ENCODE assay signal across 34 mouse cellular contexts in the genomic region with DNA sequence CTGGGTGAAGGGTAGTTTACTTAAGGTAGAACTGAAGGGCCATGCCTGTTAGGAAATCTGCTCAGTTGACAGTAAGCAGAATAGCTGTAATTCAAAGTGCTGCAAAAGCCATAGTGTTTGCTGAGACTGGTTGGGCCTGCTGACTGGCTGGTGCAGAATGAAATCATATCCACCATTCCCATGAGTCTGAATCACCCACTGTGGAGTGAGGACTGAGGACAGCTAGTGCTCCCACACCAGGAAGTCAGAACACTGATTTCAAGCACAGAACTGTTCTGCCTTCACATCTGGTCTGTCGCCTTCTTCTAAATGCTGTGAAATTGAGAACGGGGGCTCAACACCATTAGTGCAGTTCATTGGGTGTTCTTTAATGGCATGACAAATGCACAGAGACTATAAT. TPM values are rescaled to one million over a fixed set of nuclear protein-coding genes. Genes with fewer than 3 reads are reported as not detected.
"Had no signal": no experiment of that assay in that cellular context is flagged by ENCODE, and none has a peak within 500 bp of the region (broad histone marks: within the 10 kb centered on the region; RNA-seq: fewer than 3 reads in every experiment).

No protein-coding gene starts in this region.

- H3K4me1 ChIP-seq: heart, embryonic 10.5 days; heart, embryonic 13.5 days; heart, embryonic 15.5 days; hindbrain, embryonic 13.5 days; hindbrain, embryonic 15.5 days; kidney, embryonic 15.5 days; limb, embryonic 10.5 days; limb, embryonic 12.5 days; liver, embryonic 13.5 days had no signal

- H3K4me2 ChIP-seq: heart, embryonic 13.5 days; heart, embryonic 15.5 days; hindbrain, embryonic 13.5 days; hindbrain, embryonic 15.5 days; kidney, embryonic 15.5 days; limb, embryonic 12.5 days; liver, embryonic 11.5 days; liver, embryonic 13.5 days had no signal

- H3K9ac ChIP-seq: heart, embryonic 13.5 days; heart, embryonic 15.5 days; hindbrain, embryonic 13.5 days; hindbrain, embryonic 15.5 days; kidney, embryonic 15.5 days; limb, embryonic 12.5 days; liver, embryonic 13.5 days had no signal

- H3K4me3 ChIP-seq: gastrocnemius, adult 2 months; heart, embryonic 10.5 days; heart, embryonic 13.5 days; heart, embryonic 15.5 days; hindbrain, embryonic 13.5 days; hindbrain, embryonic 15.5 days; kidney, embryonic 15.5 days; limb, embryonic 10.5 days; limb, embryonic 12.5 days; liver, embryonic 13.5 days had no signal

- H3K9me3 ChIP-seq: heart, embryonic 10.5 days; heart, embryonic 13.5 days; heart, embryonic 15.5 days; hindbrain, embryonic 13.5 days; hindbrain, embryonic 15.5 days; kidney, embryonic 15.5 days; limb, embryonic 10.5 days; limb, embryonic 12.5 days; liver, embryonic 13.5 days had no signal

- H3K27me3 ChIP-seq: heart, embryonic 13.5 days; heart, embryonic 15.5 days; hindbrain, embryonic 13.5 days; hindbrain, embryonic 15.5 days; kidney, embryonic 15.5 days; limb, embryonic 12.5 days; liver, embryonic 13.5 days had no signal

- DNase-seq: gastrocnemius, adult 2 months; gastrocnemius, postnatal 10 days; gastrocnemius, postnatal 25 days; heart, adult 18-20 months; heart, postnatal 14 days; heart, postnatal 36 days; kidney, adult 11 months; kidney, adult 2 months; kidney, adult 9 months; kidney, postnatal 14 days; kidney, postnatal 36 days; layer of hippocampus, adult 9-11 months; layer of hippocampus, postnatal 36 days; liver; liver, embryonic 13.5 days had no signal

- ATAC-seq: hindbrain, postnatal 0 days; intestine, embryonic 16.5 days had no signal

- H3K27ac ChIP-seq: gastrocnemius, adult 2 months; heart, embryonic 10.5 days; heart, embryonic 13.5 days; heart, embryonic 15.5 days; hindbrain, embryonic 13.5 days; hindbrain, embryonic 15.5 days; hindbrain, postnatal 0 days; kidney, embryonic 15.5 days; kidney, postnatal 0 days; limb, embryonic 10.5 days; limb, embryonic 12.5 days; liver, embryonic 13.5 days had no signal

RNA-seq across cellular contexts. Expression of a gene that starts 7.4 kb away (rescaled TPM):
- polyA plus RNA-seq: heart, embryonic 13.5 days; heart, postnatal 0 days; hindbrain, embryonic 11.5 days; intestine, embryonic 16.5 days; kidney, adult 2 months; kidney, embryonic 15.5 days; kidney, postnatal 0 days; large intestine, adult 2 months; limb, embryonic 10.5 days; liver, embryonic 11.5 days had no signal

RNA-seq across cellular contexts. Expression of a gene that starts 14.3 kb away (rescaled TPM):
- total RNA-seq: gastrocnemius, adult 2 months; granulocyte monocyte progenitor cell, adult 5-6 weeks; hindbrain, postnatal 0 days; layer of hippocampus, adult 18-20 months; layer of hippocampus, adult 8-10 months; layer of hippocampus, postnatal 36 days; left cerebral cortex, adult 18-20 months had no signal
